Mouse (Mus musculus) limb, embryonic 15.5 days (tissue): ENCODE measurements at regions not wholly inside any gene's neighbourhood (a gene's known extent, or its start where the extent isn't known, plus 50 kb on each side); places are given as distances from the start of the nearest gene placed in this dataset.

Experiments
- ATAC-seq: fragments of 200-750 bp; cut with Nextera tagmentation; 2 replicates; pipeline ENCODE4 v1.8.0; 2017; ENCODE audit warnings: low read depth, moderate TSS enrichment; ENCODE audit not compliant: insufficient number of reproducible peaks, low FRiP score, low TSS enrichment
- H3K27ac ChIP-seq: fragments of 300-500 bp; sonication (generic); 2 replicates; pipeline ENCODE4 v1.5.1; 2015; ENCODE audit warnings: moderate library complexity, mild to moderate bottlenecking, inconsistent platforms
- H3K27me3 ChIP-seq: fragments of 300-500 bp; sonication (generic); 2 replicates; pipeline ENCODE4 v1.6.1; 2015; ENCODE audit warnings: inconsistent platforms
- H3K36me3 ChIP-seq: fragments of 300-500 bp; sonication (generic); 2 replicates; pipeline ENCODE4 v1.6.1; 2015; ENCODE audit warnings: inconsistent platforms
- H3K4me1 ChIP-seq: fragments of 300-500 bp; sonication (generic); 2 replicates; pipeline ENCODE4 v1.6.1; 2015; ENCODE audit warnings: inconsistent platforms
- H3K4me2 ChIP-seq: fragments of 300-500 bp; sonication (generic); 2 replicates; pipeline ENCODE4 v1.6.1; 2015; ENCODE audit warnings: mild to moderate bottlenecking, inconsistent platforms
- H3K4me3 ChIP-seq: fragments of 300-500 bp; sonication (generic); 2 replicates; pipeline ENCODE4 v1.5.1; 2015; ENCODE audit warnings: mild to moderate bottlenecking, inconsistent platforms
- H3K9ac ChIP-seq: fragments of 300-500 bp; sonication (generic); 2 replicates; pipeline ENCODE4 v1.6.1; 2015; ENCODE audit warnings: inconsistent platforms
- H3K9me3 ChIP-seq: fragments of 300-500 bp; sonication (generic); 2 replicates; pipeline ENCODE4 v1.6.1; 2016; ENCODE audit warnings: inconsistent platforms
- WGBS: fragments of 180-500 bp; shearing (Covaris S2); methylation state at CpG from one replicate; pipeline ENCODE4 v1.1.7; 2015; 5-methylcytosine and 5-hydroxymethylcytosine counted together

DNA sequence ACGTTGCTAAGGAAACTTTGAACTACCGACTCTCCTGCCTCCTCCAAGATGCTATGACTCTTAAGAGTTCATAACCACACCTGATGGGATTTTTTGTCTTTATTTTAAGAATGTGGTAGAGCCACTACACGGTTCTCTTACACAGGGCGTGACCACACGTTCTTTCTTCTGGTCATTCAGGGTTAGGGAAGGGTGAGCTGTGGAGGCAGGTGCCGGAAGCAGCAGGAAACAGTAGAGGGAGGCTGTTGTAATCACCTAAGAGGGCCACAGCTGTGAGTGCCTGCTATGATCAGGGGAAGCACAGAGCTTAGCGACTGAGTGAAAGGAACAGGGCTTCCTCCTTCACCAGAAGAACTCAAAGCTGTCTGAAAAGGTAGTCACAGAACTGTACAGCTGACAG is 50.6 kb upstream of the Larp1 start:
- Histone ChIP-seq H3K27ac (no peak overlapping the region), H3K9me3 (no peaks in the 10 kb centered on the region), H3K4me3 (no peak overlapping the region), H3K27me3 (no peaks in the 10 kb centered on the region), H3K36me3 (no peaks in the 10 kb centered on the region), H3K4me2 (no peak overlapping the region), H3K9ac (no peak overlapping the region), H3K4me1 (peaks cover 6% of the 10 kb centered on the region)
- 66% methylated on average over 7 of the region's 7 CpGs for WGBS
- no peak for ATAC-seq

DNA sequence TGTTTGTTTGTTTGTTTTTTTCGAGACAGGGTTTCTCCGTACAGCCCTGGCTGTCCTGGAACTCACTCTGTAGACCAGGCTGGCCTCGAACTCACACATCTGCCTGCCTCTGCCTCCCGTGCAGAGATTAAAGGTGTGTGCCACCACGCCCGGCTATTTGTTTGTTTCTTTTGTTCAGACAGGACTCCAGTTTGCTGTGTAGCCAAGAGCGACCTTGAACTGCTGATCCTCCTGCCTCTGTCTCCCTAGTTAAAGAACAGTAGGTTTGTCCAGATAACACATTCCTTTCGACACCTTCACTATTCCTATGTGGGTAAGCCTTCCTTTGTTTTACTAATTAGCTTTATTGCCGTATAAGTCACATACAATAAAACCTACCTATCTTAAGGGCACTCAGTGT is 52.0 kb upstream of the Larp1 start:
- no peak overlapping the region for H3K4me2 ChIP-seq
- H3K9ac ChIP-seq: no peak overlapping the region
- no peaks in the 10 kb centered on the region for H3K4me1 ChIP-seq
- H3K27ac ChIP-seq: no peak overlapping the region
- H3K9me3 ChIP-seq: no peaks in the 10 kb centered on the region
- H3K4me3 ChIP-seq: no peak overlapping the region
- no peaks in the 10 kb centered on the region for H3K36me3 ChIP-seq
- WGBS: 89% methylated on average over 9 of the region's 9 CpGs
- no peaks in the 10 kb centered on the region for H3K27me3 ChIP-seq
- no peak for ATAC-seq

DNA sequence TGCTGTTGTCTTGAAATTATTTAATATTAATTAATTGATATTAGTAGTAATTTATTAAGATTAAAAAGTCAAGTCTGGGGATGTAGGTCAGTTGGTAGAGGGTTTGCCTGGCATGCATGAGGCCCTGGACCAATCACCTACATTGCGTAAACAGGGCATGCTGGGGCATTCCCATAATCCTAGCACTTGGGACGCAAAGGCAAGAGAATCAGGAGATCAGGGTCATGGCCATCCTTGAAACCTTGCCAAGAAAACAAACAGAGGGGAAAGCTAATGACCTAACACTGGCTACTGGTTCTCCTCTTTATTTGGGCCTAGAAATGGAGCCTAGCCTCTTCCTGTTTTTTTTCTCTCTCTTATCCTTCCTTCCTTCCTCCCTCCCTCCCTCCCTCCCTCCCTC is 52.8 kb upstream of the Larp1 start:
- Histone ChIP-seq H3K4me3 (no peak overlapping the region), H3K27me3 (no peaks in the 10 kb centered on the region), H3K27ac (no peak overlapping the region), H3K4me2 (no peak overlapping the region), H3K9ac (no peak overlapping the region), H3K36me3 (no peaks in the 10 kb centered on the region), H3K4me1 (no peaks in the 10 kb centered on the region), H3K9me3 (no peaks in the 10 kb centered on the region)
- 86% methylated on average over 2 of the region's 2 CpGs for WGBS
- no peak for ATAC-seq

DNA sequence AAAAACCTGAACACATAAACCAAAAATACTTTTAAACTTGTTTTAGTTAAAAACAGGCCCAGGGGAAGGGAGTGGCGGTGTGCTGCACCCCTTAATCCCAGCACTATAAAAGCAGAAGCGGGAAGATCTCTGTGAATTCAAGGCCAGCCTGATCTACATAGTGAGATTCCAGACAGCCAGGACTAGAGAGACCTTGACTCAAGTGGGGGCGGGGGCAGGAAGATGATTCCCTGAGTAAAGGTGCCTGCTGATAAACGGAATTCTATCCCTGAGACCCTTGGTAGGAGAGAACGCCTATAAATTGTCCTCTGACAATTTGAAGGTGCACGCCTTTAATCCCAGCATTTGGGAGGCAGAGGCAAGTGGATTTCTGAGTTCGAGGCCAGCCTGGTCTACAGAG is 53.4 kb upstream of the Larp1 start:
- ATAC-seq: no peak
- Histone ChIP-seq H3K9me3 (no peaks in the 10 kb centered on the region), H3K9ac (no peak overlapping the region), H3K4me2 (no peak overlapping the region), H3K27me3 (no peaks in the 10 kb centered on the region), H3K4me1 (no peaks in the 10 kb centered on the region), H3K27ac (no peak overlapping the region), H3K36me3 (no peaks in the 10 kb centered on the region), H3K4me3 (no peak overlapping the region)
- 88% methylated on average over 7 of the region's 7 CpGs for WGBS

DNA sequence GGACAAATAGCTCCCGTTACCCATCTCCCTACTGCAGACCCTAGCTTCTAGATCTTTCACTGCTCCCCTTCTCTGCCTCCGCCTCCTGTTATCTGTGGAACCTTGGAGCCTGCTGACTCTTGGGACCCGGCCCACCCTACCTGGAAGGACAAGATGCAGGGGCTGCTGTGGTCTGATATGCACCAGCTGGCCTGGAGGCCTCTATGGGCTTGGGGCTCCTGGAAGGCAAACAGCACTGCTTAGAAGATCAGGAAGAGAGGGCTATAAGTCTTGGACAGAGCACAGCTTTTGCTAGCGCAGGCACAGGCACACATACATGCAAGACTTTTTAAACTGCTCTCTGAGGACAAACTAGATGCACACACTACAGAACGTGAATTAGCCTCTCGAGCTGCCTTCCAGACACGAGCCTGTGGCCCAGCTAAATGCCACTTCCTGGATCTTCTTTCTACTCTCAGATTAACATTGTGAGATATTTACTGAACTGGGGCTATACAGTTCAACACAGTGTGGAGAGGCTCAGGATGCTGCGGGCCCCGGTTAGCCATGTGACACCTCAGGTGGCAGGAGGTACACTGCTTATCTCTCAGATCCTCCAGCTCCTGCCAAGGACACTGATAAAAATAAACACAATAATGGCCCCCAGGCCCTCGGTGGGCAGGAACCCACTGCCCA is 54.2 kb upstream of the Larp1 start:
- H3K27me3 ChIP-seq: no peaks in the 10 kb centered on the region
- no peaks in the 10 kb centered on the region for H3K36me3 ChIP-seq
- no peak overlapping the region for H3K9ac ChIP-seq
- no peak for ATAC-seq
- H3K27ac ChIP-seq: no peak overlapping the region
- H3K4me1 ChIP-seq: no peaks in the 10 kb centered on the region
- H3K4me3 ChIP-seq: no peak overlapping the region
- WGBS: 67% methylated on average over 10 of the region's 10 CpGs
- H3K9me3 ChIP-seq: no peaks in the 10 kb centered on the region
- H3K4me2 ChIP-seq: no peak overlapping the region

DNA sequence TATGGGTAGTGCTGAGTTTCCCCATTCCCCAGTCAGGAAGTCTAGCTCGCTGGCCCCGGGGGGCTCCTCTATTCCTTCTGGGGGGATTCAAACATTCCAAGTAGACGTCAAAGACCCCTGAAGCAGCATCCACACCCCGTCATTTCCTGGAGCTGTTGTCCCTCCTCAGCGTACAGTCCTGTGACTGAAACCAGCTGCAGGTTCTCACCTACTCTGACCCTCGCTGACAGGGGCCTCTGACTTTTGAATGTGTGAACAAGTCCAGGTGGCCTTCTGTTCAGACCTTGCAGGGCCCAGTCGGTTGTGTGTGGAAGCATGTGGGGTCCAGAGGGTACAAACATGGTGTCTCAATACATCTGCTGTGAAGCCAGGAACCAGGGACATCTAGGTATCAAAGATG is 55.2 kb upstream of the Larp1 start:
- H3K9me3 ChIP-seq: no peaks in the 10 kb centered on the region
- 51% methylated on average over 7 of the region's 7 CpGs for WGBS
- no peak overlapping the region for H3K27ac ChIP-seq

DNA sequence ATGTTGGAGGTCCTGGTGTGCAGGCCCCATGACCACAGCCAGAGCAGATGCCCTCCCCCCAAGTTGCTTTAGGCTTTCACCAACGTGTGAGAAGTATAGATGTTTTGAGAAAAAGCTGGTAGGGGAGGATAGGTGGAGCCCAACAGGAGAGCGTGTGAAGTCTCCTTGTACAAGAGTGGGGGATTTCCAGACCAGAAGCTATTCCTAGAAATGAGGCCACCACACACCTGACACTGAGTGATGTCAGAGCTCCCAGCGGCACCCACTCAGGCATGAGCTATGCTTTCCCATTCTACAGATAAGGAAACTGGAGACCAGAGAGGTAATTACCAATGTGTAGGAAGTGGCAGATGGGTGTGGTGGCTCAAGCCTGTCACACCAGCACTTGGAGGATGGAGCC is 56.2 kb upstream of the Larp1 start:
- Histone ChIP-seq H3K27ac (no peak overlapping the region), H3K36me3 (no peaks in the 10 kb centered on the region), H3K4me3 (no peak overlapping the region), H3K27me3 (no peaks in the 10 kb centered on the region), H3K4me1 (no peaks in the 10 kb centered on the region), H3K4me2 (no peak overlapping the region), H3K9me3 (no peaks in the 10 kb centered on the region), H3K9ac (no peak overlapping the region)
- WGBS: 73% methylated on average over 3 of the region's 3 CpGs
- ATAC-seq: no peak

More for the DNA sequence above, 55.2 kb upstream of the Larp1 start:
- Histone ChIP-seq H3K4me2 (no peak overlapping the region), H3K4me1 (no peaks in the 10 kb centered on the region), H3K9ac (no peak overlapping the region), H3K4me3 (no peak overlapping the region), H3K36me3 (no peaks in the 10 kb centered on the region), H3K27me3 (no peaks in the 10 kb centered on the region)
- no peak for ATAC-seq

DNA sequence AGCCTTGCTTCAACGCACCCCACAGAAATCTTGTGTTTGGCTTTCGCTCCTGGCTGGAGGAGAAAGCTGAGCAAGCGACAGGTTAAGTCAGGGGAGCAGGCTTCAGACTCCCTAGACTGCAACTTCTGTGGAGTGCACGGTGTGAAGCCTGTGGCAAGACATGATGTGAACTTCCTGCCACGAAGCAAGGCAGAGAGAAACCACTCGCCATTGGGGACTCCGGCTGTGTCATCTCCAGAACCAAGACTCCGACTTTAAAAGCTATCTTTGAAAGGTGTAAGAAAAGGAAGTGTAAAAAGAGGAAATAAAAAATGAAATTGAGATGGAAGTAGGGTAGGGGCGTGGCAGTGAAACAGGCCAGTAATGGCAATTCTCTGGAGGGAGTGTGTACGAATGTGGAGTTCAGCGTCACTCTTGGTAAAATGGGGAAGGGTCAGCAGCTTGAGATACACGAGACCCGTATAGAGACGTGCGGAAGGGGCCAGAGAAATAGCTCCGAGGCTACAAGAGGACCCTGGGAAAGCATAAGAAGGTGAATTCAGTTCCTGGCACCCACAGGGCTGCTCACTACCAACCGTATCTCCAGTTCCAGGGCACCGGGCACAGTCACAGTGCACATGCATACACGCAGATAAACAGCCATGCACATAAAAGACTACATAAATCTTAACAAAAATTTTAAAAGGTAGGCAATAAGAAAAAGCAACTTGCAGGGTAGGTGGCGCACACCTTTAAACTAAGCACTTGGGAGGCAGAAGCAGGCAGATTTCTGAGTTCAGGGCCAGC is 57.1 kb upstream of the Larp1 start:
- Histone ChIP-seq H3K9ac (no peak overlapping the region), H3K27ac (no peak overlapping the region), H3K9me3 (no peaks in the 10 kb centered on the region), H3K36me3 (no peaks in the 10 kb centered on the region), H3K4me2 (no peak overlapping the region), H3K4me1 (no peaks in the 10 kb centered on the region), H3K27me3 (no peaks in the 10 kb centered on the region), H3K4me3 (no peak overlapping the region)
- 82% methylated on average over 20 of the region's 20 CpGs for WGBS
- no peak for ATAC-seq

DNA sequence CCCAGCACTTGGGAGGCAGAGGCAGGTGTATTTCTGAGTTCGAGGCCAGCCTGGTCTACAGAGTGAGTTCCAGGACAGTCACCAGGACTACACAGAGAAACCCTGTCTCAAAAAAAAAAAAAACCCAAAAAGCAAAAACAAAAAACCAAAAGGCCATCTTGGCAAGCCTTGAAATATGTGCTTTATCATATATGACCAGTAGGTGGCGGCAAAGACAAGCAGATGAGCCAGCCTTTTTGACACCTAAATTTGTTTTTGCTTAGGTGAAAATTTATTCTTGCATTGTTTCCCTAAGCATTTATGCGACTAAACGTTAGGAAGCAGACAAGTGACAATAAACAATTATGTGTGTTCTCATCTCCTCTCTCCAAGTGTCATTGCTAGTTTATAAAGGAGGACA is 57.9 kb upstream of the Larp1 start:
- no peaks in the 10 kb centered on the region for H3K4me1 ChIP-seq
- no peak overlapping the region for H3K27ac ChIP-seq
- H3K4me2 ChIP-seq: no peak overlapping the region
- no peak overlapping the region for H3K4me3 ChIP-seq
- WGBS: 3% methylated on average over 4 of the region's 4 CpGs
- no peak overlapping the region for H3K9ac ChIP-seq
- no peaks in the 10 kb centered on the region for H3K27me3 ChIP-seq
- no peaks in the 10 kb centered on the region for H3K36me3 ChIP-seq
- no peak for ATAC-seq
- no peaks in the 10 kb centered on the region for H3K9me3 ChIP-seq

DNA sequence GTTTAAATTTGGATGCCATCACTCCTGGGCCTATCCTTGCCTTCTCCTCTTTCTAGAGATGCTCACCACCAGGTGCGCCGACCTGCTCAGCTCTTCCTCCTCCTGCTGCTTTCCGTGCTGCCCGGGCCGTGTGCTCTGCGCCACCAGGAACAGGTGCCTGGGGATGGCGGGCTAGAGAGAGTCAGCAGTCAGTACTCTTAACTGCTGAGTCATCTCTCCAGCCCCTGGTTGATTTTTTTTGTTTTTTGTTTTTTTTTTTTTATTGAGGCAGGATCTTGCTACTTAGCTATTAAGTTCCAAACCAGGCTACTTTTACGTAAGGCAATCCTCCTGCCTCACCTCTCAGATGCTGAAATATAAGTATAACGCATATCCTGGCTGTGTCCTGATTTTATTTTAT is 59.8 kb upstream of the Larp1 start:
- Histone ChIP-seq H3K4me2 (no peak overlapping the region), H3K36me3 (no peaks in the 10 kb centered on the region), H3K4me1 (no peaks in the 10 kb centered on the region), H3K27me3 (no peaks in the 10 kb centered on the region), H3K9me3 (no peaks in the 10 kb centered on the region), H3K9ac (no peak overlapping the region), H3K27ac (no peak overlapping the region), H3K4me3 (no peak overlapping the region)
- WGBS: 62% methylated on average over 9 of the region's 9 CpGs
- ATAC-seq: no peak

DNA sequence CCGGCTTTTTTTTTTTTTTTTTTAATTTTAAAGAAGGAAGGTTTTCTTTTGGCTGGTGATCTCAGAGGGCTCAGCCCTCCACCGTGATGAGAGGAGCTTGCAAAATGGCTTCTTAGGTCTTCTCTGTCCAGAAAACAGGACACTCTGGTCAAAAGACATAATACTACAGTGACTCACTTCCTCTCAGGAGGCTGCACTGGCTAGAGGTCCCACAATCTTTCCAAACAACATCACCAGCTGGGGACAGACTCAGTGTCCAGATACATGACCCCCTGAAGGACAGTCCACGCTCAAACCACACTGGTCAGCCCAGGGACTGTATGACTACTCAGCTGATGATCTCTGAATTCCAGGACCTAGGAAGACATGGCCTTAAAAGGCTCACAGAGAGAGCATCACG is 61.5 kb upstream of the Larp1 start:
- no peak overlapping the region for H3K9ac ChIP-seq
- ATAC-seq: no peak
- H3K27ac ChIP-seq: no peak overlapping the region
- WGBS: 88% methylated on average over 4 of the region's 4 CpGs
- no peak overlapping the region for H3K4me3 ChIP-seq
- no peak overlapping the region for H3K4me2 ChIP-seq
- no peaks in the 10 kb centered on the region for H3K27me3 ChIP-seq
- no peaks in the 10 kb centered on the region for H3K36me3 ChIP-seq
- H3K9me3 ChIP-seq: no peaks in the 10 kb centered on the region
- no peaks in the 10 kb centered on the region for H3K4me1 ChIP-seq

DNA sequence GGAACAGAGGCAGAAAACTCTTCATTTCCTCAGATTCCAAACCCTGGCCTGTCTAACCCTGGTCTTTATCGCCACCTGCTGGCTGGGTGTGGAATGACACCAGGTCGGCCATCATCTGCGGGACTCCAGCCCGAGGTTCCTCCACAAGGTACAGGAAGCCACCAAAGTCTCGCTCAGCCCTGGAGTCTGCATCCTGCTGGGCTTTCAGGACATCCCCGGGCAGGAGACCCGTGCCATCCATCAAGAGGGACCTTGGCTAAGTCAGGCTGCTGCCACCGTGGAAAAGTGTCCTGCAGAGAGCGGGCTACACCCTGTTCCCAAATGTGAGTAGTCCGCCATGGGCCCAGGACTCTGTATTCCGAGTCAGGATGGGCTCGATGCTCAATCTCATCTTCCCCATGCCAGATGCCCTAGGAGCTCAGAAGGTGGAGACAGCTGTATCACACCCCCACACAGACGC is 74.4 kb upstream of the Larp1 start:
- H3K27ac ChIP-seq: no peak overlapping the region
- peaks cover 9% of the 10 kb centered on the region for H3K4me1 ChIP-seq
- 13% methylated on average over 13 of the region's 13 CpGs for WGBS
- H3K27me3 ChIP-seq: peaks cover 3% of the 10 kb centered on the region; the same call in 1 of the 2 replicates
- ATAC-seq: no peak
- H3K4me3 ChIP-seq: peak overlapping the region; percentile 28
- H3K9ac ChIP-seq: peak overlapping the region; percentile 45; the same call in 1 of the 2 replicates
- H3K36me3 ChIP-seq: no peaks in the 10 kb centered on the region
- H3K9me3 ChIP-seq: no peaks in the 10 kb centered on the region
- peak overlapping the region; percentile 55 for H3K4me2 ChIP-seq
